Mouse (Mus musculus): ENCODE measurements around the gene Pcgf2.

- TF ChIP-seq CTCF (conservative IDR thresholded peaks at IDR 0.05; ENCODE audit: low read length) = no peak
- TF ChIP-seq NANOG (IDR thresholded peaks at IDR 0.05; ENCODE audit: borderline replicate concordance, low read length) = no peak
These were observed 17.7 kb downstream of the Pcgf2 start for GRCm38 (mm10) chr11:97682504-97683055.
